Mouse (Mus musculus): ENCODE data around the gene Ltbp1. TPM values are rescaled to one million over a fixed set of nuclear protein-coding genes. Genes with fewer than 3 reads are reported as not detected.

Gene Ltbp1
- total and polyA plus RNA-seq, 3 experiments: 17.2 to 40.4 (median 39.9) TPM

- Histone ChIP-seq H3K27ac (no peak overlapping the region), H3K9ac (ENCODE audit: low read depth, low read length) (no peak overlapping the region), H3K79me2 (replicated peaks; ENCODE audit: control insufficient read depth, insufficient read depth, low read length) (no peaks in the 10 kb centered on the region), H3K4me3 (no peak overlapping the region), H3K27me3 (ENCODE audit: control insufficient read depth, insufficient read depth, low read length) (no peaks in the 10 kb centered on the region), H3K36me3 (ENCODE audit: control insufficient read depth, insufficient read depth, low read length) (no peaks in the 10 kb centered on the region; the same call in 1 of the 2 replicates), H3K4me1 (ENCODE audit: control insufficient read depth, insufficient read depth, low read length) (no peaks in the 10 kb centered on the region)
- intact Hi-C loops (cut with DNase I): no loop called here
- TF ChIP-seq CTCF (IDR thresholded peaks at IDR 0.05) (no peak), EP300 (IDR thresholded peaks at IDR 0.05; ENCODE audit: insufficient read depth, low read depth, low read length) (no peak), POLR2A (IDR thresholded peaks at IDR 0.05; ENCODE audit: insufficient read depth, low read depth, low read length) (no peak)
- DNase-seq: no peak
- 96% methylated on average over 2 of the region's 2 CpGs for WGBS
These were observed 233.3 kb downstream of the Ltbp1 start for GRCm38 (mm10) chr17:75238655-75239054.

GRCm38 (mm10) chr17:75239545-75239944 is 234.2 kb downstream of the Ltbp1 start:
- Histone ChIP-seq H3K79me2 (replicated peaks; ENCODE audit: control insufficient read depth, insufficient read depth, low read length) (no peaks in the 10 kb centered on the region), H3K27ac (no peak overlapping the region), H3K4me1 (ENCODE audit: control insufficient read depth, insufficient read depth, low read length) (no peaks in the 10 kb centered on the region), H3K4me3 (no peak overlapping the region), H3K9ac (ENCODE audit: low read depth, low read length) (no peak overlapping the region), H3K27me3 (ENCODE audit: control insufficient read depth, insufficient read depth, low read length) (no peaks in the 10 kb centered on the region), H3K36me3 (ENCODE audit: control insufficient read depth, insufficient read depth, low read length) (no peaks in the 10 kb centered on the region; the same call in 1 of the 2 replicates)
- intact Hi-C loops (cut with DNase I): no loop called here
- no peak for DNase-seq
- TF ChIP-seq POLR2A (IDR thresholded peaks at IDR 0.05; ENCODE audit: insufficient read depth, low read depth, low read length) (no peak), CTCF (IDR thresholded peaks at IDR 0.05) (no peak), EP300 (IDR thresholded peaks at IDR 0.05; ENCODE audit: insufficient read depth, low read depth, low read length) (no peak)
- WGBS: 79% methylated on average over 3 of the region's 3 CpGs

DNA sequence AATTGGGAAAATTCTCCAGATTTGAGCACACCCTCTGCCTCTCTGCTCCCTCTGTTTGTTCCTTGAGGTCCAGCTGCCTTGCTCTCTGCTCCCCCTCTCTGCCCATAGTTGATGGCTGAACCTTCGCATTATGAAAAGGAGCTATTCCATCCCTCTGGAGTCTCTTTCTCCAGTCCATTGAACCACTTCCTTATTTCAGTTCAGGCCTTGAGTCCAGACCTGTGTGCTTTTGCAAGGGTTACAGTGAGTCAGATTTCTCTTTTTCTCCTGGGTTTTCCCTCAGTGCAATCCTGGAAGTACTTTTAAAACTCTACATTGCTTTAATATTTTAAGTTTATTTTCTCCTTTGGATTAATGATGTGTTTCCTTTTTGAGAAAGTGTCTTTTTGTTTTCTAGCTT is 236.7 kb downstream of the Ltbp1 start:
- no peak for TF ChIP-seq EP300 (IDR thresholded peaks at IDR 0.05; ENCODE audit: insufficient read depth, low read depth, low read length)
- no peak for TF ChIP-seq CTCF (IDR thresholded peaks at IDR 0.05)
- TF ChIP-seq POLR2A (IDR thresholded peaks at IDR 0.05; ENCODE audit: insufficient read depth, low read depth, low read length): no peak
- DNase-seq: no peak
- Histone ChIP-seq H3K79me2 (replicated peaks; ENCODE audit: control insufficient read depth, insufficient read depth, low read length) (no peaks in the 10 kb centered on the region), H3K36me3 (ENCODE audit: control insufficient read depth, insufficient read depth, low read length) (no peaks in the 10 kb centered on the region), H3K4me1 (ENCODE audit: control insufficient read depth, insufficient read depth, low read length) (no peaks in the 10 kb centered on the region), H3K27me3 (ENCODE audit: control insufficient read depth, insufficient read depth, low read length) (no peaks in the 10 kb centered on the region), H3K4me3 (no peak overlapping the region), H3K9ac (ENCODE audit: low read depth, low read length) (no peak overlapping the region), H3K27ac (no peak overlapping the region)
- 89% methylated on average over 1 of the region's 1 CpGs for WGBS
- intact Hi-C loops (cut with DNase I): no loop called here

GRCm38 (mm10) chr17:75243221-75243620 is 237.9 kb downstream of the Ltbp1 start:
- 71% methylated on average over 1 of the region's 1 CpGs for WGBS

GRCm38 (mm10) chr17:75244148-75244547 is 238.8 kb downstream of the Ltbp1 start:
- Histone ChIP-seq H3K4me1 (ENCODE audit: control insufficient read depth, insufficient read depth, low read length) (no peaks in the 10 kb centered on the region), H3K79me2 (replicated peaks; ENCODE audit: control insufficient read depth, insufficient read depth, low read length) (no peaks in the 10 kb centered on the region), H3K9ac (ENCODE audit: low read depth, low read length) (no peak overlapping the region), H3K27ac (no peak overlapping the region), H3K27me3 (ENCODE audit: control insufficient read depth, insufficient read depth, low read length) (no peaks in the 10 kb centered on the region), H3K4me3 (no peak overlapping the region), H3K36me3 (ENCODE audit: control insufficient read depth, insufficient read depth, low read length) (no peaks in the 10 kb centered on the region)
- no peak for DNase-seq
- TF ChIP-seq POLR2A (IDR thresholded peaks at IDR 0.05; ENCODE audit: insufficient read depth, low read depth, low read length): no peak
- no peak for TF ChIP-seq EP300 (IDR thresholded peaks at IDR 0.05; ENCODE audit: insufficient read depth, low read depth, low read length)
- TF ChIP-seq CTCF (IDR thresholded peaks at IDR 0.05): no peak
- intact Hi-C loops (cut with DNase I): no loop called here
- 90% methylated on average over 3 of the region's 3 CpGs for WGBS

More at GRCm38 (mm10) chr17:75243221-75243620, 237.9 kb downstream of the Ltbp1 start:
- no peaks in the 10 kb centered on the region for H3K36me3 ChIP-seq (ENCODE audit: control insufficient read depth, insufficient read depth, low read length)
- no peak overlapping the region for H3K4me3 ChIP-seq
- no peak for DNase-seq
- H3K79me2 ChIP-seq (replicated peaks; ENCODE audit: control insufficient read depth, insufficient read depth, low read length): no peaks in the 10 kb centered on the region
- H3K27me3 ChIP-seq (ENCODE audit: control insufficient read depth, insufficient read depth, low read length): no peaks in the 10 kb centered on the region
- H3K9ac ChIP-seq (ENCODE audit: low read depth, low read length): no peak overlapping the region
- TF ChIP-seq EP300 (IDR thresholded peaks at IDR 0.05; ENCODE audit: insufficient read depth, low read depth, low read length): no peak
- intact Hi-C loops (cut with DNase I): no loop called here
- H3K27ac ChIP-seq: no peak overlapping the region
- no peaks in the 10 kb centered on the region for H3K4me1 ChIP-seq (ENCODE audit: control insufficient read depth, insufficient read depth, low read length)

- 90% methylated on average over 7 of the region's 7 CpGs for WGBS
- no peak overlapping the region for H3K4me3 ChIP-seq
- intact Hi-C loops (cut with DNase I): no loop called here
- H3K36me3 ChIP-seq (ENCODE audit: control insufficient read depth, insufficient read depth, low read length): no peaks in the 10 kb centered on the region
- H3K27ac ChIP-seq: no peak overlapping the region
- TF ChIP-seq EP300 (IDR thresholded peaks at IDR 0.05; ENCODE audit: insufficient read depth, low read depth, low read length) (no peak), CTCF (IDR thresholded peaks at IDR 0.05) (no peak), POLR2A (IDR thresholded peaks at IDR 0.05; ENCODE audit: insufficient read depth, low read depth, low read length) (no peak)
- no peak for DNase-seq
- no peaks in the 10 kb centered on the region for H3K79me2 ChIP-seq (replicated peaks; ENCODE audit: control insufficient read depth, insufficient read depth, low read length)
- no peak overlapping the region for H3K9ac ChIP-seq (ENCODE audit: low read depth, low read length)
- no peaks in the 10 kb centered on the region for H3K27me3 ChIP-seq (ENCODE audit: control insufficient read depth, insufficient read depth, low read length)
- no peaks in the 10 kb centered on the region for H3K4me1 ChIP-seq (ENCODE audit: control insufficient read depth, insufficient read depth, low read length)
These were observed 239.7 kb downstream of the Ltbp1 start for GRCm38 (mm10) chr17:75245085-75245484.
